Mouse (Mus musculus) limb, embryonic 14.5 days (tissue): ENCODE results near the gene Lin52. TPM values are rescaled to one million over a fixed set of nuclear protein-coding genes. Genes with fewer than 3 reads are reported as not detected.
"Not testable (repeated sequence)": the region's sequence is repeated elsewhere in the genome, so short reads cannot be mapped to it uniquely, and the experiment has no call there.

Experiments used
- ATAC-seq: fragments of 200-750 bp; cut with Nextera tagmentation; 2 replicates; pipeline ENCODE4 v1.8.0; 2017; ENCODE audit warnings: low read depth, moderate number of reproducible peaks, moderate TSS enrichment; ENCODE audit not compliant: low FRiP score
- DNase-seq: peaks from one replicate; pipeline ENCODE4 v3.0.0-alpha.2; 2015; ENCODE audit warnings: low spot score
- H3K27ac ChIP-seq: fragments of 300-500 bp; sonication (generic); replicated peaks from 2 replicates; pipeline ENCODE4 v1.5.1; 2014; ENCODE audit warnings: low read depth, mild to moderate bottlenecking, low read length, moderate library complexity, mixed read lengths
- H3K27me3 ChIP-seq: fragments of 300-500 bp; sonication (generic); 2 replicates; pipeline ENCODE4 v1.6.1; 2014; ENCODE audit warnings: low read length, mixed read lengths; ENCODE audit not compliant: control insufficient read depth, insufficient read depth
- H3K36me3 ChIP-seq: fragments of 300-500 bp; sonication (generic); 2 replicates; pipeline ENCODE4 v1.6.1; 2014; ENCODE audit warnings: mild to moderate bottlenecking, low read length, moderate library complexity, mixed read lengths; ENCODE audit not compliant: control insufficient read depth, insufficient read depth
- H3K4me1 ChIP-seq: fragments of 300-500 bp; sonication (generic); 2 replicates; pipeline ENCODE4 v1.6.1; 2014; ENCODE audit warnings: antibody characterized with exemption, low read length, mixed read lengths; ENCODE audit not compliant: control insufficient read depth, insufficient read depth
- H3K4me2 ChIP-seq: fragments of 300-500 bp; sonication (generic); replicated peaks from 2 replicates; pipeline ENCODE4 v1.6.1; 2014; ENCODE audit warnings: low read depth, mild to moderate bottlenecking, low read length, moderate library complexity; ENCODE audit not compliant: severe bottlenecking
- H3K4me3 ChIP-seq: fragments of 300-500 bp; sonication (generic); replicated peaks from 2 replicates; pipeline ENCODE4 v1.5.1; 2014; ENCODE audit warnings: low read length
- H3K9ac ChIP-seq: fragments of 300-500 bp; sonication (generic); 2 replicates; pipeline ENCODE4 v1.6.1; 2014; ENCODE audit warnings: mild to moderate bottlenecking, low read depth, low read length, moderate library complexity; ENCODE audit not compliant: severe bottlenecking
- H3K9me3 ChIP-seq: fragments of 300-500 bp; sonication (generic); 2 replicates; pipeline ENCODE4 v1.6.1; 2016; ENCODE audit warnings: low read length; ENCODE audit not compliant: control insufficient read depth
- POLR2A ChIP-seq: fragments of 200-500 bp; IDR thresholded peaks from 2 replicates; pipeline ENCODE4 v1.8.0; 2012; ENCODE audit warnings: inconsistent platforms, mild to moderate bottlenecking, moderate library complexity, borderline replicate concordance; ENCODE audit not compliant: insufficient read depth, insufficient read length; ENCODE audit errors: extremely low read depth
- WGBS: fragments of 180-500 bp; shearing (Covaris S2); extraction: QIAGEN DNeasy Blood & Tissue Kit; methylation state at CpG from one replicate; pipeline ENCODE4 v1.1.7; 2014; 5-methylcytosine and 5-hydroxymethylcytosine counted together
- polyA plus RNA-seq, 2 experiments: library from polyadenylated mRNA; depleted of rRNA in 1 of 2; stranded (reverse) in 1 of 2; unstranded in 1 of 2; fragments of >200 nt; fragmentation: Nextera tagmentation in 1 of 2; extraction: Ambion mirVana in 1 of 2; gene quantifications; 2 replicates each; pipeline versions ENCODE4 v1.2.1 to v1.2.3; 2012 to 2014

The Lin52 gene
- polyA plus RNA-seq, 2 experiments, result 17.3 to 17.9 TPM

- Histone ChIP-seq H3K4me2 (no peak overlapping the region), H3K36me3 (peaks cover 11% of the 10 kb centered on the region), H3K27me3 (no peaks in the 10 kb centered on the region), H3K4me1 (no peaks in the 10 kb centered on the region), H3K9me3 (no peaks in the 10 kb centered on the region), H3K27ac (no peak overlapping the region), H3K9ac (no peak overlapping the region), H3K4me3 (no peak overlapping the region)
- DNase-seq (no peak), ATAC-seq (no peak)
- no peak for TF ChIP-seq POLR2A
- WGBS, result 80% methylated on average over 7 of the region's 7 CpGs
These were observed 82.7 kb downstream of the Lin52 start for GRCm38 (mm10) chr12:84533706-84534486.

GRCm38 (mm10) chr12:84539537-84539936 is 88.3 kb downstream of the Lin52 start:
- H3K27ac ChIP-seq, ATAC-seq, H3K27me3 ChIP-seq, H3K36me3 ChIP-seq, H3K4me2 ChIP-seq, H3K4me3 ChIP-seq, H3K9ac ChIP-seq, H3K9me3 ChIP-seq, H3K4me1 ChIP-seq, DNase-seq: not testable (repeated sequence)
- 85% methylated on average over 3 of the region's 3 CpGs for WGBS

GRCm38 (mm10) chr12:84541391-84541958 is 90.3 kb downstream of the Lin52 start:
- 77% methylated on average over 11 of the region's 11 CpGs for WGBS
- Histone ChIP-seq H3K4me3 (no peak overlapping the region), H3K9me3 (no peaks in the 10 kb centered on the region), H3K36me3 (no peaks in the 10 kb centered on the region), H3K27ac (no peak overlapping the region), H3K27me3 (no peaks in the 10 kb centered on the region), H3K4me2 (no peak overlapping the region), H3K4me1 (no peaks in the 10 kb centered on the region), H3K9ac (no peak overlapping the region)
- ATAC-seq (no peak), DNase-seq (no peak)
- no peak for TF ChIP-seq POLR2A

- H3K9me3 ChIP-seq, result no peaks in the 10 kb centered on the region
- 4% methylated on average over 12 of the region's 12 CpGs for whole genome bisulfite sequencing
- no peak overlapping the region for H3K4me3 ChIP-seq
- no peaks in the 10 kb centered on the region for H3K36me3 ChIP-seq
- no peak for TF ChIP-seq POLR2A
- ATAC-seq, result peak; percentile 60; the same call in 1 of the 2 replicates
- H3K4me1 ChIP-seq, result no peaks in the 10 kb centered on the region
- peak; percentile 59 for DNase-seq
- H3K27ac ChIP-seq, result no peak overlapping the region
- H3K4me2 ChIP-seq, result no peak overlapping the region
- no peak overlapping the region for H3K9ac ChIP-seq
- no peaks in the 10 kb centered on the region for H3K27me3 ChIP-seq
These were observed 94.8 kb downstream of the Lin52 start for GRCm38 (mm10) chr12:84546028-84546427.

GRCm38 (mm10) chr12:84546577-84547085 is 95.4 kb downstream of the Lin52 start:
- DNase-seq (no peak), ATAC-seq (no peak)
- Histone ChIP-seq H3K4me3 (no peak overlapping the region), H3K9me3 (no peaks in the 10 kb centered on the region), H3K27ac (no peak overlapping the region), H3K9ac (no peak overlapping the region), H3K4me2 (no peak overlapping the region), H3K27me3 (no peaks in the 10 kb centered on the region), H3K36me3 (no peaks in the 10 kb centered on the region), H3K4me1 (no peaks in the 10 kb centered on the region)
- WGBS, result 73% methylated on average over 2 of the region's 2 CpGs
- TF ChIP-seq POLR2A, result no peak
